Mouse (Mus musculus) thymus, postnatal 4 days (tissue): ENCODE measurements at regions not wholly inside any gene's neighbourhood (a gene's known extent, or its start where the extent isn't known, plus 50 kb on each side); places are given as distances from the start of the nearest gene placed in this dataset.
"Not testable (repeated sequence)": the region's sequence is repeated elsewhere in the genome, so short reads cannot be mapped to it uniquely, and the experiment has no call there.

ENCODE experiments used
- DNase-seq: peaks from one replicate; pipeline ENCODE4 v3.0.0; 2021

DNA sequence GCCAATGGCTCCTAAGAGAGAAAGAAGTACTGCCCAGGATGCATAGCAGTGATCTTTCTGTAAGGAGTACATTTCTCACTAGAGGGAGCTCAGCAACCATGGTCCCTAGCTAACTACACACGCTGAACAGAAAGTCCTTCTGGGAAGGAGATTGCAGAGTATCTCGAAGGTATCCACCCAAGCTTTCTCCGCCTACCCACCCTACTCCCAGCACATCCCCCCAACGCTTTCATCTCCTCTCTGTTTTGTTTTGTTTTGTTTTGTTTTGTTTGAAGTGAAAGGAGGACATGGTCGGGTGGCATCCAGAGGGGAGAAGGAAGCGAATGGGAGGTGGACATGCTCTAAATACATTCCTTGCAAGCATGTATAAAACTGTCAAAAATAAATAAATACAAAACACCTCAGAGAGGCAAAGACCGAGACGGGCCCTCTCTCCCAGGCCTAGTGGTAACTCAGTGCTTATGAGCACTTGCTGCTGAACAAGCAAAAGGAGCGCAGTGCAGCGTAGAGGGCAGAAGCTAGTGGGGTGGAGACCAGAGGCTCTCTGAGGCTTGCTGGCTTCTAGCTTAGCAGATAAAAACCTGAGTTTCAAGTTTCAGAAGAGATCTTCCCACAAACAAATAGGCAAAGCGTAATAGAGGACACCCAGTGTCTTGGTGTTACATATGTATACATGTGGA is 83.9 kb upstream of the Gcfc2 start:
- DNase-seq = no peak

DNA sequence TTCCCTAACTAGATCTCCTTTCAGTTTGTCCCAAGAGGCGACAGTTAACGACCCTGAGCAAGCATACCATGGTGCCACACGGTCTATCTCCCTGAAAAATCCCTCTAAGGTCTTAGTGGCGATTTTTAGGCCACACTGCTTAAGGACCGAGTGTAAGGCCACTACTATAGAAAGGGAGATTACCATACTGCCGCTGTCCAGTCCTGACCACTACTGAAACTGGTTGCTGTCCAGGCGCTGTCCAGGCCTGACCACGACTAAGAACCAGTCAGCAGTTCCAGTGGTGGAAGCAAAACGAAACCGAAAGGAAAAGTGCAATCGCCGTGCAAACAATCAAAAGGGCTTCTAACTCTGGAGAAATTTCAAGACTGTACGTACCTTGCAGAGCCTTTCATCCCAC is 55.3 kb upstream of the Gcfc2 start:
- DNase-seq = not testable (repeated sequence)
